Mouse (Mus musculus): ENCODE measurements around the gene Sec22a. TPM values are rescaled to one million over a fixed set of nuclear protein-coding genes. Genes with fewer than 3 reads are reported as not detected.

Sec22a gene
- polyA plus RNA-seq, 1 experiment from 2014 or later = 47.4 TPM

GRCm38 (mm10) chr16:35285821-35286220, 77.9 kb downstream of the Sec22a start:
- Histone ChIP-seq H3K27ac (no peak overlapping the region), H3K27me3 (no peaks in the 10 kb centered on the region), H3K9ac (no peak overlapping the region), H3K4me2 (no peak overlapping the region), H3K4me1 (no peaks in the 10 kb centered on the region), H3K4me3 (no peak overlapping the region), H3K36me3 (no peaks in the 10 kb centered on the region), H3K9me3 (no peaks in the 10 kb centered on the region)
- ATAC-seq (ENCODE audit: borderline replicate concordance, extremely low read depth, low FRiP score, low TSS enrichment) = no peak
- WGBS = 69% methylated on average over 9 of the region's 9 CpGs

- no peak for ATAC-seq (ENCODE audit: borderline replicate concordance, extremely low read depth, low FRiP score, low TSS enrichment)
- H3K4me1 ChIP-seq = no peaks in the 10 kb centered on the region
- H3K36me3 ChIP-seq = no peaks in the 10 kb centered on the region
- no peaks in the 10 kb centered on the region for H3K9me3 ChIP-seq
- H3K9ac ChIP-seq = no peak overlapping the region
- no peak overlapping the region for H3K27ac ChIP-seq
- no peak overlapping the region for H3K4me3 ChIP-seq
- H3K4me2 ChIP-seq = no peak overlapping the region
- 60% methylated on average over 2 of the region's 2 CpGs for WGBS
- H3K27me3 ChIP-seq = no peaks in the 10 kb centered on the region
Observed at GRCm38 (mm10) chr16:35282456-35282855, 81.3 kb downstream of the Sec22a start.

- Histone ChIP-seq H3K36me3 (no peaks in the 10 kb centered on the region), H3K4me2 (no peak overlapping the region), H3K27ac (no peak overlapping the region), H3K9me3 (no peaks in the 10 kb centered on the region), H3K27me3 (peaks cover 10% of the 10 kb centered on the region; the same call in 1 of the 2 replicates), H3K4me3 (no peak overlapping the region), H3K4me1 (no peaks in the 10 kb centered on the region), H3K9ac (no peak overlapping the region)
- WGBS = 79% methylated on average over 6 of the region's 6 CpGs
- no peak for ATAC-seq (ENCODE audit: borderline replicate concordance, extremely low read depth, low FRiP score, low TSS enrichment)
Observed at GRCm38 (mm10) chr16:35278166-35278565, 85.6 kb downstream of the Sec22a start.

GRCm38 (mm10) chr16:35272417-35272816, 91.3 kb downstream of the Sec22a start:
- 68% methylated on average over 4 of the region's 4 CpGs for WGBS
- Histone ChIP-seq H3K9ac (no peak overlapping the region), H3K4me3 (no peak overlapping the region), H3K27me3 (peaks cover 10% of the 10 kb centered on the region; the same call in 1 of the 2 replicates), H3K27ac (no peak overlapping the region), H3K36me3 (no peaks in the 10 kb centered on the region), H3K9me3 (no peaks in the 10 kb centered on the region), H3K4me2 (no peak overlapping the region), H3K4me1 (no peaks in the 10 kb centered on the region)
- no peak for ATAC-seq (ENCODE audit: borderline replicate concordance, extremely low read depth, low FRiP score, low TSS enrichment)

GRCm38 (mm10) chr16:35271572-35271971, 92.1 kb downstream of the Sec22a start:
- no peak overlapping the region for H3K27ac ChIP-seq
- peaks cover 10% of the 10 kb centered on the region; the same call in 1 of the 2 replicates for H3K27me3 ChIP-seq
- H3K4me3 ChIP-seq = no peak overlapping the region
- H3K9me3 ChIP-seq = no peaks in the 10 kb centered on the region
- H3K9ac ChIP-seq = no peak overlapping the region
- WGBS = 34% methylated on average over 4 of the region's 4 CpGs
- no peak for ATAC-seq (ENCODE audit: borderline replicate concordance, extremely low read depth, low FRiP score, low TSS enrichment)
- H3K4me2 ChIP-seq = no peak overlapping the region
- no peaks in the 10 kb centered on the region for H3K4me1 ChIP-seq
- H3K36me3 ChIP-seq = no peaks in the 10 kb centered on the region

GRCm38 (mm10) chr16:35270945-35271344, 92.8 kb downstream of the Sec22a start:
- ATAC-seq (ENCODE audit: borderline replicate concordance, extremely low read depth, low FRiP score, low TSS enrichment) = no peak
- no peaks in the 10 kb centered on the region for H3K4me1 ChIP-seq
- H3K27me3 ChIP-seq = peaks cover 10% of the 10 kb centered on the region; the same call in 1 of the 2 replicates
- no peaks in the 10 kb centered on the region for H3K9me3 ChIP-seq
- no peak overlapping the region for H3K4me2 ChIP-seq
- WGBS = 71% methylated on average over 6 of the region's 6 CpGs
- H3K27ac ChIP-seq = no peak overlapping the region
- no peak overlapping the region for H3K9ac ChIP-seq
- H3K36me3 ChIP-seq = no peaks in the 10 kb centered on the region
- H3K4me3 ChIP-seq = no peak overlapping the region

GRCm38 (mm10) chr16:35270353-35270934, 93.3 kb downstream of the Sec22a start:
- H3K9me3 ChIP-seq = no peaks in the 10 kb centered on the region
- no peaks in the 10 kb centered on the region for H3K36me3 ChIP-seq
- no peak overlapping the region for H3K4me3 ChIP-seq
- no peak overlapping the region for H3K4me2 ChIP-seq
- 40% methylated on average over 10 of the region's 10 CpGs for WGBS
- no peak overlapping the region for H3K27ac ChIP-seq
- ATAC-seq (ENCODE audit: borderline replicate concordance, extremely low read depth, low FRiP score, low TSS enrichment) = no peak
- H3K4me1 ChIP-seq = no peaks in the 10 kb centered on the region
- peaks cover 10% of the 10 kb centered on the region; the same call in 1 of the 2 replicates for H3K27me3 ChIP-seq
- no peak overlapping the region for H3K9ac ChIP-seq

Other genes with a start within 250 kb of the Sec22a start
- 1.5 and 1.6 TPM in 2 replicates for gene Adcy5, start 209.0 kb downstream of the Sec22a start, polyA plus RNA-seq (2015; fragmentation: Nextera tagmentation; extraction: Ambion mirVana)
- gene Pdia5, start 127.0 kb upstream of the Sec22a start, polyA plus RNA-seq (2015; fragmentation: Nextera tagmentation; extraction: Ambion mirVana) = 42.9 and 43.1 TPM in 2 replicates
- 3.2 and 4.5 TPM in 2 replicates for gene Sema5b, start 177.2 kb upstream of the Sec22a start, polyA plus RNA-seq (2015; fragmentation: Nextera tagmentation; extraction: Ambion mirVana)

Measured in lung, embryonic 15.5 days (tissue).